Mouse (Mus musculus) lung, postnatal 0 days (tissue): Measurements from ENCODE around the gene Dusp12.

Experiments
- CTCF ChIP-seq: IDR thresholded peaks from 2 replicates; pipeline ENCODE4 v1.5.1; 2016; ENCODE audit warnings: antibody characterized with exemption, mild to moderate bottlenecking
- EP300 ChIP-seq: IDR thresholded peaks from 2 replicates; pipeline ENCODE4 v1.6.1; 2016; ENCODE audit warnings: antibody characterized with exemption, mild to moderate bottlenecking, control low read depth

DNA sequence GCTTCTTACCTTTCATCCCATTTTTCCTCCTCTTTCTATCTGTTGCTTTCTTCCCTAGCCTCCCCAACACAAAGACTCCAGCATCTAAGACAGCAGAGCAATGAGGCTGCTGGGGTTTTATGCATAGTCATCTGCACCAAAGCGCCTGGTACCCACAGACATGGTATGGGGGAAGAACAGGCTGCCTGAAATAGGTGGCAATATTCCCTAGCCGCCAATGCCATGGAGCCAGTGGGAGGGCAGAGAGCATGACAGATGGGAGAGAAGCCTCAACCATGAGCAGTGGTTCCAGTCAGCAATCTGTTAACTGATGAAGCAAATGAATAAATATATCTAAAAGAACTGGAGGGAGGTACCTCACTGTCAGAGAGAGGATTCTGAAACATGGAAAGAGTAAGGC is 28.0 kb downstream of the Dusp12 start:
- TF ChIP-seq CTCF = no peak
- no peak for TF ChIP-seq EP300
